Mouse (Mus musculus): Measurements from ENCODE around the gene Sh2d4b.

Sh2d4b gene

GRCm38 (mm10) chr14:40830505-40830904 lies 62.6 kb downstream of the Sh2d4b start:
- no peak for DNase-seq (ENCODE audit: low spot score)

GRCm38 (mm10) chr14:40830094-40830493 lies 63.0 kb downstream of the Sh2d4b start:
- no peak for DNase-seq (ENCODE audit: low spot score)

- no peak for DNase-seq (ENCODE audit: low spot score)
Measured at GRCm38 (mm10) chr14:40818051-40818450, 75.0 kb downstream of the Sh2d4b start.

GRCm38 (mm10) chr14:40816715-40817114 lies 76.4 kb downstream of the Sh2d4b start:
- no peak for DNase-seq (ENCODE audit: low spot score)

- DNase-seq (ENCODE audit: low spot score), result no peak
Measured at GRCm38 (mm10) chr14:40791606-40792005, 101.5 kb downstream of the Sh2d4b start.

- no peak for DNase-seq (ENCODE audit: low spot score)
Measured at GRCm38 (mm10) chr14:40789110-40789509, 104.0 kb downstream of the Sh2d4b start.

- DNase-seq (ENCODE audit: low spot score), result no peak
Measured at GRCm38 (mm10) chr14:40769097-40770090, 123.7 kb downstream of the Sh2d4b start.
